Mouse (Mus musculus) c-Kit-positive CD71-negative TER-119-negative erythroid progenitor cells, embryonic 14.5 days (primary cell): ENCODE results near the gene Hist1h2ap.
"Not testable (repeated sequence)": the region's sequence is repeated elsewhere in the genome, so short reads cannot be mapped to it uniquely, and the experiment has no call there.

Experiments used
- DNase-seq: peaks from one replicate; pipeline ENCODE4 v3.0.0-alpha.2; 2013; ENCODE audit warnings: low read depth

The Hist1h2ap gene

DNA sequence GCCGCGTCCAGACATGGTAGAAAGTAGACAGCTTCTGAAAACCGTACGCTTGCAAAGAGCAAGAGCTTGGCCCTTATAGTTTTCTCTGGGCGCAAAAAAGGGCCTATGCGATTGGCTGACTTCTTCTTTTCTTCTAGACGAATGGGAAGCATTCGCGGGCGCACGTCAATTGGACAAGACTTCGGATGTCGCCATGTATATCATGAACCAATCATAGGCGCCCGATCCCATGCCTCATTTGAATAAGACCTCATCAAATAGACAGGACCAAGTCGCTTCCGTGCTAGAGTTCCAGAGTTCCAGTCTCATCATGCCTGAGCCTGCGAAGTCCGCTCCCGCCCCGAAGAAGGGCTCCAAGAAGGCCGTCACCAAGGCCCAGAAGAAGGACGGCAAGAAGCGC, at the start of gene Hist1h2ap, which contains the start of gene Hist1h2br:
TSS of gene Hist1h2ap (minus strand) at position 47 of the 400 bp plus-strand sequence.
TSS of gene Hist1h2br (plus strand) at position 283 of the 400 bp plus-strand sequence.
- not testable (repeated sequence) for DNase-seq

GRCm38 (mm10) chr13:21882760-21883405, 49.6 kb upstream of the Hist1h2ap start:
- DNase-seq, result peak; percentile 76

- DNase-seq, result peak; percentile 45
These were observed 48.8 kb upstream of the Hist1h2ap start for GRCm38 (mm10) chr13:21881878-21882669.

GRCm38 (mm10) chr13:21880735-21881134, 47.4 kb upstream of the Hist1h2ap start:
- no peak for DNase-seq

- DNase-seq, result not testable (repeated sequence)
These were observed 32.2 kb upstream of the Hist1h2ap start for GRCm38 (mm10) chr13:21865503-21865902.

GRCm38 (mm10) chr13:21861608-21862007, 28.3 kb upstream of the Hist1h2ap start:
- DNase-seq, result no peak

- DNase-seq, result peak; percentile 56
These were observed 22.4 kb upstream of the Hist1h2ap start for GRCm38 (mm10) chr13:21855698-21856162.

- peak; percentile 56 for DNase-seq
These were observed 21.8 kb upstream of the Hist1h2ap start for GRCm38 (mm10) chr13:21855146-21855545.

- no peak for DNase-seq
These were observed 19.1 kb upstream of the Hist1h2ap start for GRCm38 (mm10) chr13:21852215-21852945.

DNA sequence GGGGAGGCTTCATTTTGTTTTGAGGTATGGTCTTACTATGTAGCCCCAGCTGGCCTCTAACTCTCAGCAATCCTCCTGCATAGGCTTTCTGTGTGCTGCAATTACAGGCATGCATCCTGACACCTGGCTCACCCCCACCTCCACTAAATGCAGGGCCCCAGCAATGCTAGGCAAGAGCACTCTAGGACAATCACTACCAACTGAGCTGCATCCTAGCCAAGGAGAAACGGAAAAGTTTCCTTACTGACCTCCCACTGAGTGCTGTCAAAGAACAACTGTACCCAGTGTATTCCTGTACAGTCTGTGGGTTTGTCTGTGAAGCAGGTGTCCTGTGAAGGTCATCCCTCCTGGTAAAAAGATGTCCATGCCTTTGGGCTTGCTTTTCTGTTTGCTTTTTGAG, 17.4 kb upstream of the Hist1h2ap start:
- not testable (repeated sequence) for DNase-seq

- no peak for DNase-seq
These were observed 14.6 kb upstream of the Hist1h2ap start for GRCm38 (mm10) chr13:21847883-21848282.

GRCm38 (mm10) chr13:21846356-21846755, 13.0 kb upstream of the Hist1h2ap start:
- DNase-seq, result not testable (repeated sequence)

DNA sequence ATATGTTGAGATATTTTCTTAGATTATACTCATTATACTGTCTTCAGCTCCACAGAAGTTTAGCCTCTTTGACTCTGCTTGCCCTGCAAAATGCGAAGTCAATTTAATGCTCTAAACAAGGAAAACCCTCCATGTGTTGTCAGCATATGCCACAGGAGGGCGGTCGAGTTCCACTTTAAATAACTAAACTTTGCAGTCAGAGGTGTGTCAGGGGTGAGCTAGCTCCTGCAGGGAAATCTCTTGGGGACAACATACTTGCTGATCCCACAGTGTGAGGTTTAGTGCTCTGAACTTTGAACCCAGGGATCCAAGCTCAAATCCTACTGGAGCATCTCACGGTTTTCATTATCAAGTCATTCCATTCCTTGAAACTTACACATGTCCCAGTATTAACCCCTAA, 7.2 kb upstream of the Hist1h2ap start:
- not testable (repeated sequence) for DNase-seq

DNA sequence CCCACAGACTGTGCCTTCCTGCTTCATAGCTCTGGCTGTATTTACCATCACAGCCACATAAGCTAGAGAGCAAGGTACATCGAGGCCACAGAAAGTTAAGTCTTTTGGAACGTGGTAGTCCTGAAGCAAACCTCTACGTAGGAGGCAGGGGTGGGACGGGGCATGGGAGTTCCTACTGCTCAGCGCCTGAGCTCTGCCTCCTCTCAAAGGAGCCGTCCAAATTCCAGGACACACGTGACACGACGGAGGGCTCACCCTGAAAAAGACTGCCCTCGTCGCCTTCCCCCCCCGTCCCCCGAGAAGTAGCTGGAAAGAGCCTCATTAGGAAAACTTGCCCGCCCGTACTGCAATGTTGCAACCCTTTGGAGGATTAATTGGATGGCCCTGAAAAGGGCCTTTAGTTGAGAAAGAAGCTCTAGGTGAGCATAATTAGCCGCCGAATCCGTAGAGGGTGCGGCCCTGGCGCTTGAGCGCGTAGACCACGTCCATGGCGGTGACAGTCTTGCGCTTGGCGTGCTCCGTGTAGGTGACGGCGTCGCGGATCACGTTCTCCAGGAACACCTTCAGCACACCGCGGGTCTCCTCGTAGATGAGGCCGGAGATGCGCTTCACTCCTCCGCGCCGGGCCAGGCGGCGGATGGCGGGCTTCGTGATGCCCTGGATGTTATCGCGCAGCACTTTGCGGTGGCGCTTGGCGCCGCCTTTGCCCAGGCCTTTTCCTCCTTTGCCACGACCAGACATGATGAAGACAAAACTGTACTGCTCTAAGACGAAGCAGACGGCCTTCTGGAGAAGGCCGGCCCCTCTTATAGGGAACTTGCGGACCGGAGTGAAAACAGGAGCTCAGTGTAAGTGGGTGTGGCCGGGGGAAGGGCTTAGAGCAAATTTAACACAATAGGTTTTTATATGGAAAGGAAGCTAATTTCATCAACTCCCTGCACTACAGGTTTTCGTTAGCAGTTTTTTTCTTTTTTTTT, 1.6 kb downstream of the Hist1h2ap start, which contains the start of gene Hist1h4n:
TSS of gene Hist1h4n (minus strand) at position 779 of the 977 bp plus-strand sequence.
- DNase-seq, result not testable (repeated sequence)

DNA sequence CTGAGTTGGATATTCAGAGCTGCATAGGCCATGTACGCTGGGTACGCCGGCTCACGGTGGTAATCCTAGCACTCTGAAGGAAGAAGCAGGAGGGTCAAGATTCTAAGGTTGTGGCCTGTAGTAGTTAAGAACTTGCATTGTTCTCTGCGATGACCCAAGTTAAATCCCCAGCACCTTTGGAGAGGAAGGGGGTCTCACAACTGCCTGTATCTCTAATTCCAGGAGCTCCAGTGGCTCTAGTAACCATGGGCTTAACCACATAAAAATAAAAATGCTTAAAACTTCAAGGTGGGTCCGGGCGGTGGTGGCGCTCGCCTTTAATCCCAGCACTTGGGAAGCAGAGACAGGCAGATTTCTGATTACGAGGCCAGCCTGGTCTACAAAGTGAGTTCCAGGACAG, 3.0 kb downstream of the Hist1h2ap start:
- DNase-seq, result no peak

GRCm38 (mm10) chr13:21828511-21828910, 4.8 kb downstream of the Hist1h2ap start:
- DNase-seq, result no peak

DNA sequence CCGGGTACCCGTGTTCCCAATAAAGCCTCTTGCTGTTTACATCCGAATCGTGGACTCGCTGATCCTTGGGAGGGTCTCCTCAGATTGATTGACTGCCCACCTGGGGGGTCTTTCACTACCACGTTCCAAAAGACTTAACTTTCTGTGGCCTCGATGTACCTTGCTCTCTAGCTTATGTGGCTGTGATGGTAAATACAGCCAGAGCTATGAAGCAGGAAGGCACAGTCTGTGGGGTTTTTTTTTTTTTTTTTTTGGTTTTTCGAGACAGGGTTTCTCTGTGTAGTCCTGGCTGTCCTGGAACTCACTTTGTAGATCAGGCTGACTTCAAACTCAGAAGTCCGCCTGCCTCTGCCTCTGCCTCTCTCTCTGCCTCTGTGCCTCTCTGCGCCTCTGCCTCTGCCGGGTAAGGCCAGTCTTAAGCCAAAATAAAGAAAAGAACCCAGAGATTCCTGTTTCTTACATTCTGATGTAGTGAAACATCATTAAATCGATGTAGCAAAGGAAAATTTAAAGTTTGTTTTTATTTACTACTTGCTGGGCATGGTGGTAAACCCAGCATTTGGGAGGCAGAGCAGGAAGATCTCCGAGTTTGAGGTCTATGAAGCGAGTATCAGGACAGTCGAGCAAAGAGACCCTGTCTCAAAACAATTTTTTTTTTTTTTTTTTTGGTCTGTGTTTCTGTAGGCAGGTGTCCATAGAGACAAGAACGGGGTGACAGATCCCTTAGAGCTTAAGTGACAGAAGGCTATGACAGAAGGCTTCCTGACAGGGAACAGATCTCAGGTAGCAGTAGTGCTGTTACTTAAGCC, 13.0 kb downstream of the Hist1h2ap start:
- DNase-seq, result not testable (repeated sequence)

- DNase-seq, result not testable (repeated sequence)
These were observed 21.2 kb downstream of the Hist1h2ap start for GRCm38 (mm10) chr13:21812092-21812491.

DNA sequence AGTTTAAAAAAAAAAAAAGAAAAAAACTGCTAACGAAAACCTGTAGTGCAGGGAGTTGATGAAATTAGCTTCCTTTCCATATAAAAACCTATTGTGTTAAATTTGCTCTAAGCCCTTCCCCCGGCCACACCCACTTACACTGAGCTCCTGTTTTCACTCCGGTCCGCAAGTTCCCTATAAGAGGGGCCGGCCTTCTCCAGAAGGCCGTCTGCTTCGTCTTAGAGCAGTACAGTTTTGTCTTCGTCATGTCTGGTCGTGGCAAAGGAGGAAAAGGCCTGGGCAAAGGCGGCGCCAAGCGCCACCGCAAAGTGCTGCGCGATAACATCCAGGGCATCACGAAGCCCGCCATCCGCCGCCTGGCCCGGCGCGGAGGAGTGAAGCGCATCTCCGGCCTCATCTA, 21.8 kb downstream of the Hist1h2ap start, which contains the start of gene Hist1h4m:
TSS of gene Hist1h4m (plus strand) at position 208 of the 400 bp plus-strand sequence.
- DNase-seq, result not testable (repeated sequence)

- not testable (repeated sequence) for DNase-seq
These were observed 22.2 kb downstream of the Hist1h2ap start for GRCm38 (mm10) chr13:21811074-21811473.
